Mouse (Mus musculus) cerebellum, adult (tissue): Measurements from ENCODE around the gene Cdc25b.
"Not testable (repeated sequence)": the region's sequence is repeated elsewhere in the genome, so short reads cannot be mapped to it uniquely, and the experiment has no call there.

Experiments used
- ATAC-seq: cut with Nextera tagmentation; 2 replicates; pipeline ENCODE4 v1.9.2; 2017; ENCODE audit warnings: mild to moderate bottlenecking, moderate library complexity, mixed read lengths; ENCODE audit not compliant: insufficient number of reproducible peaks, low FRiP score, low TSS enrichment

The Cdc25b gene

DNA sequence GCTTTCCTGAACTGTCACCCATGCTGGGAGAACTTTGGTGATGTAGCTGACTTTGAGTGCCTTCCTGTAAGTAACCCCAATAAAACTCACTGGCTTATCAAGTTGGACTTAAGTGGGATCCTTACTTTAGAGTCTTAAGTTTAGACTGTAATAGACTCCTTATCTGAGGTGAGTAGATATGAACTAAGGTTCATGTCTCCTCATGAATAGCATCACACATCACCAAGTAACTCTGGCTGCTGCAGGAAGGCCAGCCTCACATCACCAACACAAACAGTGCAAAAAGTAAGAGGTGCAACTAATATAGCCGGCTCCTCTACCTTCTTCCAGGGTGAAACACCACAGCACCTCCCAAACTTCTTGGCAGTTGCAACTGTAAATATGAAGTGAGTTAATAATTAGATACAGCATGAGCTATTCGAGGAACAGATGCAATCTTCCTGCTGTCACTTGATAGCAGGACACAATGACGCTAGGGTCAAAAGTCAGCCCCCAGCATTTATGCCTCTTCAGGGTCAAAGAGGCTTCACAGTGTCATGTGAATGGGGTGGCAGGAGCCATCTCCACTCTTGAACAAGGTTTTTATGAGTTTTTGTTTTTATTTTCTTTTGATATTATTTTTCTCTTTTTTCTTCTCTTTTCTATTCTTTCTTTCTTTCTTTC is 35.2 kb downstream of the Cdc25b start:
- ATAC-seq, result no peak

DNA sequence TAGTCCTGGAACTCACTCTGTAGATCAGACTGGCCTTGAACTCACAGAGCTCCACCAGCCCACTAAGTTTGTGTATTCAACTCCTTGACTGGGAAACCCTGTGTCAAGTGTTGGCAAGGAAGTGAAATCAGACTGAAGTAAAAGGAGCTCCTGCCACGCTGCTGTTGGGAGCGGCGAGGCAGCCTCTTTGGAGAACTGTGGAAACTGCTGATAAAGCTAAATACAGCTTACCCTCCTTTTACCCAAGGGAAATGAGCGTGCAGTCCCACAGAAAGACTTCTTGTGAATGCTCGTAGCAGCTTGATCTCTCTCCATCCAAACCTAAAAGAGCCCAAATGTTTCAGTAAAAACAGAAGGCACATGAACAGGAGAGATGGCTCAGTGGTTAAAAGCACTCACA is 35.8 kb downstream of the Cdc25b start:
- no peak for ATAC-seq

DNA sequence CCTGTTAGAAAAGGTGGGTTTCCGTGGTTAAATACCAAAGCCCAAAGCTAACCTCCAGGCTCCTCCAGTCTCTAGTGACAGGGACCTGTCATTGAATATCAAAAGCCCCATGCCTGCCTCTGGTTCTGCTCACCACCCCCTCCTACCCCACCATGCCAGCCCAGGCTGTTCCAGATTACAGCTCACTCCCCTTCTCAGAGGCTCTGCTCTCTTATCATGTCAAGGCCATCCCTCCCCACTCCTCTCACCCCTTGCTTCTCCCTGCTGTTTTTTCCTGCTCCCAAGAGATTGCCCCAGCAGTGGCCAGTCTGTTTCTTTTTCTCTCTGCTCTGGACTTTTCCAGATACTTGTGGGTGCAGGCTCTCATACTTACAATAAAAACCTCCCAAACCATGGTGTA is 36.8 kb downstream of the Cdc25b start:
- ATAC-seq, result no peak

DNA sequence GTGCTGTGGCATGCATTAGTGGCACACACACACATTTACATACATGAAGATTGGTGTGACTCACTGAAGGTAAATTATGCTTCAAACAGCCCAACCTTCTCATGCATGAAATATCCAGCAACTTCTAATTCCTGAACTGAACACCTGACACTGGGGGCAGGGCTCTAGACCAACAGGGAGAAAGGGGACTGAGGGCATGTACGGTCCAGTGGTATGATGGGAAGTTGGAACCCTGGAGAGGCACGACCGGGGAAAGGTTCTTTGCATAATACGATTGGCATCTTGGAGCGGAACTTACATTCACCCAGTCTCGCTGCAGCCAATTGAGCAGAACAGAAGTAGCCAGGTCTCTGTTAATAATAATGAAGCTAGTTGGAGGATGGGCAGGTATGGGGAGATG is 38.4 kb downstream of the Cdc25b start:
- no peak for ATAC-seq

DNA sequence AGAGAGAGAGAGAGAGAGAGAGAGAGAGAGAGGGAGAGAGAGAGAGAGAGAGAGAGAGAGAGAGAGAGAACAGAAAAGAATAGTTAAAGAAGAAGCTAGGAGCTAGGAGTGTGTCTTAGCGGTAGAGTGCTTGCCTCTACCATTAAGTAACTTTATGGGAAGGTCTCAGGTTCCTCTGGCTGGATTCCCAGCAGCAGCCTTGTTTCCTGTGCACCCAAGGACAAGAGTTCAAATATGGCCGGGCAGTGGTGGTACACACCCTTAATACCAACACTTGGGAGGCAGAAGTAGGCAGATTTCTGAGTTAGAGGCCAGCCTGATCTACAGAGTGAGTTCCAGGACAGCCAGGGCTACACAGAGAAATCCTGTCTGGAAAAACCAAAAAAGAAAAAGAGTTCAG is 39.9 kb downstream of the Cdc25b start:
- not testable (repeated sequence) for ATAC-seq

DNA sequence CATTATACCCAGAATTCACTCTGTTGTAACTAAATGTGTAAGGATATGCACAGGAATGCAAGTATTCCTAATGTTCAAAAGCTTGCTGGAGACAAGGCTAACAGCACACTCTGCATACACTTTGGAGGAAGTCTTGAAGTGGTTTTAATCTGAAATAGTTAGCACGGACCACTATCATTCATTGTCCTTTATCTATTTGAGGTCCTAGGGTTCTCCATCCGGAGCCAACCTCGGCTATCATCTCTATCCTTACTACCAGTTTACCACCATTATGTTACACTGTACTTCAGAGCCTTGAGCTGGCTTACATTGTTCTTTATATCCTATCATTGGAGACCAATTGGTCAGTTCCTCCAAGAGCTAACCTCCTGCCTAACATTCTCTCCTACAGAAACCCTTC is 40.5 kb downstream of the Cdc25b start:
- no peak for ATAC-seq

DNA sequence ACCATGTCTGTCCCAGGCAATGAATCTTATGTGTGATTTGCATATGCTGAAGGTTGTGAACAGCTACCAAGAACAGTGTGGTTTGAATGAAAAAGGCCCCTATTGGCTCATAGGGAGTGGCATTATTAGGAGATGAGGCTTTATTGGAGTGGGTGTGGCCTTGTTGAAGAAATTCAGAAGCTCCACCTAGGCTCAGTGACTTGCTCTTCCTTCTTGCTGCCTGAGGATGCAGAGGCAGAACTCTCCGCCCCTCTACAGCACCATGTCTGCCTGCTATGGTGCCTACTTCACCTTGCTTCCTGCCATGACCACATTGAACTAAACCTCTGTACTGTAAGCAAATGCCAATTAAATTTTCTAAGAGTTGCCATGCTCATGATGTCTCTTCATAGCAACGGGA is 45.8 kb downstream of the Cdc25b start:
- ATAC-seq, result no peak

DNA sequence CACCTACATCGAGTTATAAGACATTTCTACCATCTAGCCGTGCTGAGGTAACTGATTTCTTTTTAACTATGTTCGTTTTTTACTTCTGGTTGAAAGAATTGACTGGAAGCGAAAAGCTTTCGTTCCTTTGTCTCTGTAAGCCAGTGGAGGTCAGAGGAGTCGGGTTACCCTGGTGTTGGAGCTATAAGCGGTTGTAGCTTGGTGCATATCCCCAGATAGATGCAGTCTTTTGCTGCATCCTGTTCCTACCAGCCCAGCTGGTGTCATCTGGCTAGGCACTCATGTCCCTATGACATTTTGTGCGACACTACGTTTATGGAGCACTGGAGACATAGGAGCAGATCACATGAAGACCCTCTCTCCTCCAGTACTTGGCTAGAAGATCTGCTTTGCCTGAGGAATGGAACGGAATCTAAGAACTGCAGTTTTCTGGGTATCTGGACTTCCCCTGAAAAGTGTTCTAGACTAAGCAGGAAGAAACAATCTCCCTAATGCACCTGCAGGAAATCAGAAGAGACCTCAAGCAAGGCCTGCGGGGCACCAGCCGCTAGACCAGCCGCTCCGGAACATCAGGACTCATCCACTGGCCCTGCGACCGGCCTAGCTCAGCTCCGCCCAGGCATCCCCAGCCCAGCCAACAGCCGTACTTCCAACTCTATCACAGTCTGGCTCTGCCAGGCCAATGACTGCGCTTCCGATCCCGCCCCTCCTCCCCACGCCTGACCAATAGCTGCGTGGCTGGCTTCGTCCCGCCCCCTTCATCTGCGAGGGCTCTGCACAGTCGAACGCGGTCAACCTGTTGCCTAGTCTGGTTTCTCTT is 46.8 kb downstream of the Cdc25b start, which contains the start of gene Mavs:
TSS of gene Mavs (plus strand) at position 757 of the 820 bp plus-strand sequence.
- ATAC-seq, result peak; percentile 100

DNA sequence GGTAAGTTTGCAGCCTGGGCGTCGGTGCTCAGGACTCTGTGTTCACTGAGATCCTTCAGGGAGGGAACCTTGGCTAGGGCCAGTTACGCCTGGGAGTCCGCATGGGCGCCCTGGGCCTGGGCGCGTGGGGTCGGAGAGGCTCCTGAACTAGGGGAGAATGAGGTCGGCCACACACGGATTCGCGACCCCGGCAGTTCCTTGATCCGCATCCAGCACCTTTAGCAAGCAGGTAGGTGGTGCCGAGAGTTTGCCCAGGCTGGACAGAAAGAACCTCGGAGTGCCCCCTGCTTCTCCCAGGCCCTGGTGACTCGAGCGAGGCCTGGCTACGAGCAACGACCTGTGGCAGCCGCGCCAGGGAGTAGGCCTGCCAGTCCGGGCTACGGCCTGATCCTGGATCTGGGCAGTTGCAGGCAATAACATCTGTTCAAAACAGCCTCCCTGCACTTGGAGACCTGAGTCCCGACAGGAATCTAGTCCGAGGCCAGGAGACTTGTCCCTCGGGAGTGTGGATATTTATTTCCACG is 47.4 kb downstream of the Cdc25b start:
- ATAC-seq, result no peak; the same call in 1 of the 2 replicates

DNA sequence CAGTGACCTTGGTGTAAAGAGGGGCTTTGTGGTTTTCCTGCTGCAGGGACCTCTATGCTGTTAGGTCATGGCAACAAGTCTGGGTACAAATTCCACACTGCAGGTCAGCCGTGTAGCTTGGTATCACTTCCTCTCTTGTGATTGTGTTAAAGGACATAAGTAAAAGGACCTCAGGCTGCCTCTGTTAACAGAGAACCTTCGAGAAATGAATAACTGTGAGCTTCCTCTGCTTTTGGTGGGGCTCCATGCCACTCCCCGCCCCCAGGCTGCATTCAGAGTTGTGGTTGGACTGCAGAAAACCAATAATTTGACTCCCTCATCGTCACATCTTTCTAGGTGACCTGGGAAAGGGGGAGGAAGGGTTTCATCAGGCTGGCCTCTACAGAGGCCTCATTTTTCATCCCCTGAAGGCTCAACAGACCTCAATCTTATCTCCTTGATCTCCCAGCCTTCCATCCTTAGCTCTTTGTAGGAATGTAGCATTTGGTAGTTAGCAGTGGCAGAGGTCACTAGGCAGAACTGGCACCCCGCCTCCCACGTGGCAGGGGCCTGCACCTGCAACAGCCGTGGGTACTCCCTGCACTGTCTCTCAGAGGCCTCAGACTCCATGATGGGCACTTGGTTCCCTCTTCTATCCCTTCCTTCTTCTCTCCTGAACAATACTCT is 48.4 kb downstream of the Cdc25b start:
- ATAC-seq, result no peak

DNA sequence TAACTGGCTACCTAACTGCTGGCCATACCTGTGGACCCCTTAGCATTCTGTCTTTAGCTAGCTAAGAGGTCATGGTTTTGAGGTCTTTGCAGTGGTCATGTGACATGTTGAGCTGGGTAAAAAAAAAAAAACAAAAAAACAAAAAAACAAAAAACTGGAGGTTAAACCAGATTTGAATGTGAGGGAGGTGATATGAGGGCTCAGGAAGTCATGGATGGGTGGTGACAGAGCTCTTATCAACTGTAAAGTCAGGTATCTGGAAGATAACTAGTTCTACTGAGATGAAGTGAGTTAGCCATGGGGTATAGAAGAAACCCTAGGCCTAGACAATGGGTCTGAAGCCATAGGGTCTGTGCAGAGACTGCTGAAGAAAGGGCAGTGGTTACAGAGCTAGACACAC is 55.4 kb downstream of the Cdc25b start:
- no peak for ATAC-seq

DNA sequence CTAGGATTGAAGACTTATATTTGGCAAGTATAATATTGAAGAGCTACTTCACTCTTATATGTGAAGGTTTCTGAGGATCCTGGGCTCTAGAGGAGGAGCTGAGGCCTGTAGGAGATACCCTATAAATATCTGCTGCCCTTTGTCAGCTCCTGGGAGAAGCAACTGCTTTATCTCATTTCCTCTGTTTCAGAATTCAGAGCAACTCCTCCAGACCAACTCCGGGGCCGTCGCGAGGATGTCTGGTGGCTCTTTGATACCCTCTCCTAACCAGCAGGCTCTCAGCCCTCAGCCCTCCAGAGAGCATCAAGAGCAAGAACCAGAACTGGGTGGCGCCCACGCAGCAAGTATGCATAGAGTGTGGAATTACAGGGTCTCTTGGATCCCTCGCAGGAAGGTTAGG is 56.2 kb downstream of the Cdc25b start:
- no peak for ATAC-seq
